Mouse (Mus musculus): ENCODE results near the gene Idh3b.

Idh3b gene

DNA sequence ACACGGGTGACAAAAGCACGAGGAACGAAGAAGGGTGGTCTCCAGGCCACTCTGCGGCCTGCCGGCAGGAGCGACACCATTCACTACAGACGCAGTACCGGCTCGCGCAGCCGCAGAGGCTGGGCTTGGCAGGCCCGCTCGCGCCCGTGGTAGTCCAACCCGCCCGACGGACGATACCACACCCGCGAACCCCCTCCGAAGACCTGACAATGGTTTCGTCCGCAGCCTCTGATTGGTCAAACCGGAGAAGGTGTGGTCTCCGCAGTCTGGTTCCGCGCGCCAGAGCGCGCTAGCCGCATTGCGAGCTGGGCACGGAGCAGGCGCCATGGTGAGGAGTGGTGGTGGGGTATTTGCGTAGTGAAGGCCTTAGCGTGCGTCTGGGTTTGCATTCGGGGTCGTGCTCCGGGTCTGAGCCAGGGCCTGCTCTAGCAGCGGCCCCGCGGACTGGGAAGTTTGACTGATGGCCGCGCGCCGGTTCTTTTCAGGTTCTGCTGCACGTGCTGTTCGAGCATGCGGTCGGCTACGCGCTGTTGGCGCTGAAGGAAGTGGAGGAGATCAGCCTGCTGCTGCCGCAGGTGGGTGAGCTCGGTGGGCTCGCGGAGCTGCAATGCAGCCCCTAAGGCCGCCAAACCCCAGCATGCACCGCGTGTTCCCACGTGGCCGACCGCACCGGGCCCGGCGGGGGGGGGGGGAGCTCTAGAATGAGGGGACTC lies 10.0 kb downstream of the Idh3b start, which contains the start of gene Nop56:
TSS of gene Nop56 (plus strand) at position 282 of the 713 bp plus-strand sequence.
- in situ Hi-C loops (cut with MboI; ENCODE audit: unreplicated experiment in 2 of 2) = no loop called here

- in situ Hi-C loops (cut with MboI; ENCODE audit: unreplicated experiment in 2 of 2) = no loop called here
Observed at GRCm38 (mm10) chr2:130273732-130274131, 10.6 kb downstream of the Idh3b start.

- in situ Hi-C loops (cut with MboI; ENCODE audit: unreplicated experiment in 2 of 2) = no loop called here
Observed at GRCm38 (mm10) chr2:130268074-130268473, 16.3 kb downstream of the Idh3b start.

DNA sequence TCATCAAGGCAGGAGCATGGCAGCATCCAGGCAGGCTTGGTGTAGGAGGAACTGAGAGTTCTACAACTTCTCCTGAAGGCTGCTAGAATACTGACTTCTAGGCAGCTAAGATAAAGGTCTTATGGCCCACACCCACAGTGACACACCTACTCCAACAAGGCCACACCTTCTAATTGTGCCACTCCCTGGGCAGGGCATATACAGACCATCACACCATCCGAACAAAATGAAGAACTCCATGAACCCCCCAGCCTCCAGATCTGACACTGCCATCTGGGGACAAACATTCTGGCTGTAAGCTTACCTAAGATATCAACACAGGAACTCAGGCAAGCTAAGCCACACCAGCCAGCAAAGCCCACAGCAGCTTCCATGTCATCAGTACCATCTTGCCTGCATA lies 18.8 kb downstream of the Idh3b start:
- in situ Hi-C loops (cut with MboI; ENCODE audit: unreplicated experiment in 2 of 2) = no loop called here

GRCm38 (mm10) chr2:130262398-130262797 lies 21.9 kb downstream of the Idh3b start:
- in situ Hi-C loops (cut with MboI; ENCODE audit: unreplicated experiment in 2 of 2) = no loop called here

DNA sequence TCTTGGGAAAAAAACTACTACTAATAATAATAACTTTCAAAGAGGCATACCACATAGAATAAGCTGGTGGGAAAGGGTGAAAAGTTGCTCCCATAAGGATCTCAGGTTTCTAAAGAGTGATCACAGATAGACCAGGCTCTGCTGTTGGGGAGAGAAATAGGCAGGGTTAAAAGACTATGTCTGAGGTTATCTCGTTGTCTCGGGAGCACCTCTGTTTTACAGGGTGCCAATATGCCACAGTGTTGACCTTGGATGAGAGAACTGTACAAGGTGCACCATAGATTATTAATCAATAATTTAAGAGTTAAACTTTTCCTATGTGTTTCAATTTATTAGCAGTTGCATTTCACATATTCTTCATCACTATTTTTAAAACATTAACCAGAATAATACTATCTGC lies 22.4 kb downstream of the Idh3b start:
- in situ Hi-C loops (cut with MboI; ENCODE audit: unreplicated experiment in 2 of 2) = no loop called here

DNA sequence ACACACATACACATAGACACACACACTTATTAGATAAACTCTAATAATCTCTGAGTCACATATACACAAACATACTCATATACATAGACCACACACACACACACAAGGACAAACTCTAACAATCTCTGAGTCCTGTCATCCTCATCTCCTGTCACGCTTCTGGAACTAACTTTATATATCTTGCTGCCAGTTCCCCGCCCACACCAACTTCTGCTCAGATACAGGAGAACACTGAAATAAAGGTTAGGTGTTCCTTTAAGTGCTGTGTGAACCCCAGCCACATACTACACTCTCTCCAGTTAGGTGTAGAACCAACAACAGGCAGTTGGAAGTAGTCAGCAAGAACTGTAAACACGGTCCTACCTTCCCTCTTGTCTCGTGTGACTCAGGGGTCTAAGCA lies 23.5 kb downstream of the Idh3b start:
- in situ Hi-C loops (cut with MboI; ENCODE audit: unreplicated experiment in 2 of 2) = no loop called here

DNA sequence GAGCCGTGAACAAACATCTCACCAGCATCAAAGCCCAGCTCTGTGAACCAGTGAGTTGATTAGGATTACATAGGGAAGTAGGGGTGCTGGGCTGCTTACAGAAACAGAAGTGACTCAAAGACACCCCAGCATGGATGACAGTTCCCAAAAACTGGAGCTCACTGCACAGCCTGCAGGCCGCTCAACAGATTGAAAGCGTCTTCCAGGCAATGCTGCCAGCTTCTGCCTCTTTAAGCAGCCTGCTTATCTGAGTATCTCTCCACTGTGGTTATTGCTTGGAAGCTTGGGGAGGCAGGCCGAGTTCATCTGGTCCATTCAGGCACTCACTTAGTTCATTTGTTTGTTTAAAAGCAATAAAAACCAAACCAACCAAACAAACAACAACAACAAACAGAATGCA lies 27.6 kb downstream of the Idh3b start:
- in situ Hi-C loops (cut with MboI; ENCODE audit: unreplicated experiment in 2 of 2) = no loop called here

GRCm38 (mm10) chr2:130248226-130248625 lies 36.1 kb downstream of the Idh3b start:
- in situ Hi-C loops (cut with MboI; ENCODE audit: unreplicated experiment in 2 of 2) = loop anchor here (5.0 to 10.0 kb wide), 3 partner anchors 373 to 576 kb away; no protein-coding TSS in a partner anchor

- in situ Hi-C loops (cut with MboI; ENCODE audit: unreplicated experiment in 2 of 2) = loop anchor here (5.0 to 10.0 kb wide), 3 partner anchors 372 to 575 kb away; no protein-coding TSS in a partner anchor
Observed at GRCm38 (mm10) chr2:130246912-130247311, 37.4 kb downstream of the Idh3b start.
